Mouse (Mus musculus) forebrain, postnatal 0 days (tissue): ENCODE results near the gene Auh. TPM values are rescaled to one million over a fixed set of nuclear protein-coding genes. Genes with fewer than 3 reads are reported as not detected.

Source experiments
- ATAC-seq: fragments of 200-750 bp; cut with Nextera tagmentation; 2 replicates; pipeline ENCODE4 v1.8.0; 2017; ENCODE audit warnings: mild to moderate bottlenecking, moderate library complexity
- DNase-seq: peaks from one replicate; pipeline ENCODE4 v3.0.0-alpha.2; 2015
- H3K27ac ChIP-seq: fragments of 300-500 bp; sonication (generic); 2 replicates; pipeline ENCODE4 v1.5.1; 2014; ENCODE audit warnings: low read depth, mild to moderate bottlenecking, antibody characterized with exemption, low read length, moderate library complexity, mixed read lengths
- H3K27me3 ChIP-seq: fragments of 300-500 bp; sonication (generic); 2 replicates; pipeline ENCODE4 v1.6.1; 2014; ENCODE audit warnings: mild to moderate bottlenecking, low read length, mixed read lengths; ENCODE audit not compliant: insufficient read depth
- H3K36me3 ChIP-seq: fragments of 300-500 bp; sonication (generic); 2 replicates; pipeline ENCODE4 v1.6.1; 2014; ENCODE audit warnings: mild to moderate bottlenecking, moderate library complexity; ENCODE audit not compliant: insufficient read depth
- H3K4me1 ChIP-seq: fragments of 300-500 bp; sonication (generic); 2 replicates; pipeline ENCODE4 v1.6.1; 2014; ENCODE audit warnings: antibody characterized with exemption; ENCODE audit not compliant: insufficient read depth
- H3K4me2 ChIP-seq: fragments of 300-500 bp; sonication (generic); 2 replicates; pipeline ENCODE4 v1.6.1; 2014; ENCODE audit warnings: low read depth, mild to moderate bottlenecking, moderate library complexity
- H3K4me3 ChIP-seq: fragments of 300-500 bp; sonication (generic); 2 replicates; pipeline ENCODE4 v1.5.1; 2014; ENCODE audit warnings: low read depth, low read length, mixed read lengths
- H3K9ac ChIP-seq: fragments of 300-500 bp; sonication (generic); 2 replicates; pipeline ENCODE4 v1.6.1; 2014; ENCODE audit warnings: mild to moderate bottlenecking
- H3K9me3 ChIP-seq: fragments of 300-500 bp; sonication (generic); 2 replicates; pipeline ENCODE4 v1.6.1; 2016; ENCODE audit warnings: low read length
- CTCF ChIP-seq: sonication (generic); IDR thresholded peaks from 2 replicates; pipeline ENCODE4 v1.5.1; 2016; ENCODE audit warnings: antibody characterized with exemption, control low read depth, low read depth
- WGBS: fragments of 180-500 bp; shearing (Covaris S2); extraction: QIAGEN DNeasy Blood & Tissue Kit; methylation state at CpG from one replicate; pipeline ENCODE4 v1.1.7; 2014; 5-methylcytosine and 5-hydroxymethylcytosine counted together
- polyA plus RNA-seq: library from polyadenylated mRNA; unstranded; fragments of >200 nt; fragmentation: Nextera tagmentation; extraction: Ambion mirVana; gene quantifications from 2 replicates; pipeline ENCODE4 v1.2.1, GENCODE M21; 2015
- total RNA-seq: library from RNA; depleted of rRNA; stranded (reverse); fragments of >200 nt; gene quantifications from 2 replicates; pipeline ENCODE4 v1.2.3, GENCODE M21; 2014

Gene Auh
- total and polyA plus RNA-seq, 2 experiments from 2014 or later, result 50.3 to 58.7 TPM

DNA sequence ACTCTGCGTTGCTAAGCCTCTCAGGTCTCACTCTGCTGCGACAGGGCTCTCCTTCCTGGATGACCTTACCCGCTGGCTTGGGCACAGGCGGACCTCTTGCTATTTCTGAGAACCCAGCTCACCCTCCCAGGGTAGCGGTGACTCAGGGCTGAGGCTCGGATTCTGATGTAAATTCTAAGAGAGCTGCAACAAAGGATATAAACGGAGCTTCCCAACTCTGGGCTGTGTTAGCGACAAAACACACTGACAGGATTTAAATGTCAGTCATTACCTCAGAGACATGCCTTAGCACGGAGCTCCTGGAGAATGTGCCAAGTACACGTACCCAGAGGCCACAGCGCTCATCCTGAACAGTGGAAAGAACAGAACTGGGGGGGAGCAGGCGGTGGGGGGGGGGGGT is 49.6 kb downstream of the Auh start:
- Histone ChIP-seq H3K4me1 (peaks cover 16% of the 10 kb centered on the region; the same call in 1 of the 2 replicates), H3K4me3 (no peak overlapping the region), H3K36me3 (no peaks in the 10 kb centered on the region), H3K27me3 (no peaks in the 10 kb centered on the region), H3K9me3 (no peaks in the 10 kb centered on the region), H3K9ac (0 out of 2 replicates have a peak overlapping the region, but pooled peaks have one; percentile 14), H3K4me2 (no peak overlapping the region), H3K27ac (no peak overlapping the region)
- DNase-seq (peak; percentile 48), ATAC-seq (peak; percentile 79)
- 16% methylated on average over 12 of the region's 12 CpGs for WGBS
- TF ChIP-seq CTCF, result no peak

DNA sequence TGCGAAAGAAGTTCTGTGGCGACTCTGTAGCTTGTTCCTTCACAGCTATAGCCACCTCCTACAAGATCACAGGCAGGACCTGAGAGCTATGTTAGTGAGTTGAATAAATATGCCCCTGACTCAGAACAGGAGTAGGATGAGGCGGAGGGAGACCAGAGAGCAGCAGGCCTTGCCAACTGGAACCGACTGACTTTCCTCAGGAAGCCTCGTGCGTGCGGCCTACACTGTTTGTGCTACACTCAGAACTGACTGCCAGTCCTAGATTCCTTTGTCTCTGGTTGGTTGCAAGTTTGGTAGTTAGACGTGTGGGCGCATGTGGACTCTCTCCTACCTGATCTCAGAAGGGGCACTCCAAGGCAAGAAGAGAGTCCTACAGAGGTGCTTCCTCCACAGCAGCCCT is 50.2 kb downstream of the Auh start:
- WGBS, result 68% methylated on average over 9 of the region's 9 CpGs
- Histone ChIP-seq H3K4me1 (peaks cover 17% of the 10 kb centered on the region; the same call in 1 of the 2 replicates), H3K4me2 (no peak overlapping the region), H3K9ac (no peak overlapping the region), H3K4me3 (no peak overlapping the region), H3K9me3 (no peaks in the 10 kb centered on the region), H3K36me3 (no peaks in the 10 kb centered on the region), H3K27me3 (no peaks in the 10 kb centered on the region), H3K27ac (no peak overlapping the region)
- no peak for TF ChIP-seq CTCF
- DNase-seq, result no peak
- ATAC-seq, result no peak

DNA sequence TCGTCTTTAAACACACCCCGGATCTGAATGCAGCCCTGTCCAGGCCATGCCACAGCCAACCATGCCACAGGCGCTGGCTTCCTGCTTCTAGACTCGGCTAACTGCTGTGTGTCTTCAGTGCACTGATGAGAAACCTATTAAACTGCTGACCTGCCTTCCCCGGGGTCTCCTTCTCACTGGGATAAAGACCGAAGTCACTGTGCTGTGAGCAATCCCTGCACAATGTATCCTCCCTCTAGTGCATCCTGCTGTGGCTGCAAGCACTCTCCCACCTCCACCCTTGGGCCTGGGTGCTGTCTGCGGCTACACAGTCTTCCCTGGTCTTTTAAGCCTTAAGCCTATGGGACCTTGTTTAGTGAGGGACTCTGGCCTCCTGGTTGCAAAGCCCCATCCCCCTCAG is 50.7 kb downstream of the Auh start:
- H3K4me1 ChIP-seq, result peaks cover 17% of the 10 kb centered on the region; the same call in 1 of the 2 replicates
- no peaks in the 10 kb centered on the region for H3K27me3 ChIP-seq
- no peak for DNase-seq
- H3K4me3 ChIP-seq, result no peak overlapping the region
- no peak for ATAC-seq
- no peak overlapping the region for H3K4me2 ChIP-seq
- no peak overlapping the region for H3K9ac ChIP-seq
- no peak for TF ChIP-seq CTCF
- no peak overlapping the region for H3K27ac ChIP-seq
- no peaks in the 10 kb centered on the region for H3K9me3 ChIP-seq
- no peaks in the 10 kb centered on the region for H3K36me3 ChIP-seq
- WGBS, result 65% methylated on average over 7 of the region's 7 CpGs

DNA sequence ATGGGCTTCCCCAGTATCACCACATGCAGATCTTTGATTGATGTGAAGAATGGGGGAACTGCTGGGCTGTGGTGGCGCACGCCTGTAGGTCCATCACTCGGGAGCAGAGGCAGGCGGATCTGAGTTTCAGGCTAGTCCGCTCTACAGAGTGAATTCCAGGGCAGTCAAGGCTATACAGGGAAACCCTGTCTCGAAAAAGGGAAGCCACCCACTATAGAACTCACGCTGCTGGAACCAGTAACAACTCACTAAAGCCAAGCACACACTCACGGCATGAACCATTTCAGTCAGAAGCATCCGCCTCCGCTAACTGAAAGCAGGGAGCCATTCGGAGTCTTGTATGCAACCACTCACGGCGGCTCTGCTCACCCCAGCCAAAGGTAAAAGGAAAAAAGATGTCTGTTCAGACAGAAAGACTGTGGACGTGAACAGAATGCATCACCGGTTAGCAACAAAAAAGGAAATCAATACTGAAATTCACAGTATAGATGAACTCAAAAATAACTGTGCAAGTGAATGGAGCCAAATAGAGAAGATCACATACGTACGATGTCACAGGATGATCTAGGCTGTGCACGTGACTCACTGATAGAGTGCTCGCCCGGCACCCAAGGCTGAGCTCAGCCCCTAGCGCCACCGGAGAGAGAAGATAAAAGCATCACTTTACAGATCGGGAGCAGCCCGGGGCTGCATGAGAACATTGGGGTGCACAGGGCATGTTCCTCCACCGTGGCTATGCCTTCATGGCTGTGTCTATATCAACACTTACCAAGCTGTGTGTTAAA is 53.7 kb downstream of the Auh start:
- ATAC-seq (peak; percentile 70), DNase-seq (no peak)
- no peak overlapping the region for H3K27ac ChIP-seq
- H3K4me3 ChIP-seq, result no peak overlapping the region
- H3K27me3 ChIP-seq, result no peaks in the 10 kb centered on the region
- H3K4me1 ChIP-seq, result peaks cover 17% of the 10 kb centered on the region; the same call in 1 of the 2 replicates
- 59% methylated on average over 25 of the region's 25 CpGs for WGBS
- no peaks in the 10 kb centered on the region for H3K9me3 ChIP-seq
- no peak overlapping the region for H3K4me2 ChIP-seq
- TF ChIP-seq CTCF, result no peak
- no peak overlapping the region for H3K9ac ChIP-seq
- H3K36me3 ChIP-seq, result no peaks in the 10 kb centered on the region

DNA sequence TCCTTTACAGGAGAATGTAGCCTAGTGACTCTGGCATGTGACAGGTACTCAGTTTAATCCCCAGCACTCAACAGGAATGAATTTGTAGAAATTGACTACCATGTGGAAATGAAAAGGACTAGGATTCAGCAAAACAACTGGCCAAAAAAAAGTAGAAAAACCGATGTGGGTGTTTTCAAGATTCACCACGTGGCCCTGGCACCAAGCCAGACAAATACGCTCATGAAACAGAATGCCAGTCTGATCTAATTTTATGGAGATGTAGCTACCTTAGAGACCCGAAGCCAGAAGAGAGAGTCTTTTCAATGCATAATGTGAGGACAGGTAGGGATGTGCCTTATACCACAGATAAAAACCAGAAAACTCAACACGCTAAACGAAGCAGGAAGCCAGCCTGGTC is 54.4 kb downstream of the Auh start:
- H3K36me3 ChIP-seq, result no peaks in the 10 kb centered on the region
- H3K9me3 ChIP-seq, result no peaks in the 10 kb centered on the region
- H3K4me2 ChIP-seq, result no peak overlapping the region
- ATAC-seq, result no peak
- no peak overlapping the region for H3K4me3 ChIP-seq
- H3K4me1 ChIP-seq, result peaks cover 13% of the 10 kb centered on the region; the same call in 1 of the 2 replicates
- H3K27ac ChIP-seq, result no peak overlapping the region
- 34% methylated on average over 6 of the region's 6 CpGs for WGBS
- TF ChIP-seq CTCF, result no peak
- H3K9ac ChIP-seq, result no peak overlapping the region
- peak; percentile 56 for DNase-seq
- no peaks in the 10 kb centered on the region for H3K27me3 ChIP-seq

DNA sequence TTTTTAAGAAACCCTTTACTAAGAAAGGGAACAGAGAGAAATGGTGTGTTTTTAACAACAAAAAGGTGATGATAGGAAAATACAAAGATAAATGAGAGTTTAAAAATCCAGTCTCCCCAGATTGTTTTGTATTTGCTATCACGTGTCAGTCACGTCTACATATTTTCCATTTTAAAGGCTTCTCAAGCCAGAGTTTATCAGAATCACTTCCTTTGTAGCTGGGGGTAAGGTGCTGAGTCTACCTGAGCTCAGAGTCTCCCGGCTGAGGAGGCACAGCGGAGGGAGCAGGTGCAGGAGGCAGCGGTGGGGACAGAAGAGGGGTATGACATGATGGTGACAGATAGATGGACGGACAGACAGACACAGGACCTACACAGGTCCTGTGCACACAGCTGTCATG is 55.1 kb downstream of the Auh start:
- Histone ChIP-seq H3K4me2 (no peak overlapping the region), H3K27me3 (no peaks in the 10 kb centered on the region), H3K4me3 (no peak overlapping the region), H3K9me3 (no peaks in the 10 kb centered on the region), H3K27ac (no peak overlapping the region), H3K9ac (no peak overlapping the region), H3K36me3 (no peaks in the 10 kb centered on the region), H3K4me1 (0 out of 2 replicates have a peak, but pooled peaks cover 9% of the 10 kb centered on the region)
- 92% methylated on average over 6 of the region's 6 CpGs for WGBS
- no peak for TF ChIP-seq CTCF
- no peak for ATAC-seq
- no peak for DNase-seq

DNA sequence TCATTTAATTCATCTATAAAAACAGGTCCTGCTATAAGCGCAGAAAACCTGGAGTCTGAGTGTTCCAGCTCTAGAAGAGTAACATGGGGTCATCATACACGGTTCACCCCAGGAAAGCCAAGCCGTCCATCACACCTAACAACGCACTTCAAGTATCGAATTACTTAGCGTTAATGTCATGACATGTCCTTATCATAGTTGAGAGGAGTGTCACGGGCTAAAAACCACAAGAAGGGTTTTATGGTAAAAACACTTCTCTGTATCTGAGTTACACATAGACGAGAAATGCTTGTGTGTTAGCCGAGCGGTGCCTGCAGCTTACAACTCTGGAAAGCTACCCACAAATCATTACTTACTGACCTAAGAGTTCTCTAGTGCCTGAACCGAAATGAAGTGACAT is 55.6 kb downstream of the Auh start:
- ATAC-seq, result no peak
- no peak overlapping the region for H3K9ac ChIP-seq
- 89% methylated on average over 11 of the region's 11 CpGs for WGBS

More for the DNA sequence above, 55.6 kb downstream of the Auh start:
- no peak overlapping the region for H3K27ac ChIP-seq
- no peak overlapping the region for H3K4me3 ChIP-seq
- 0 out of 2 replicates have a peak, but pooled peaks cover 9% of the 10 kb centered on the region for H3K4me1 ChIP-seq
- no peak overlapping the region for H3K4me2 ChIP-seq
- no peak for DNase-seq
- H3K9me3 ChIP-seq, result no peaks in the 10 kb centered on the region
- no peaks in the 10 kb centered on the region for H3K27me3 ChIP-seq
- TF ChIP-seq CTCF, result no peak
- no peaks in the 10 kb centered on the region for H3K36me3 ChIP-seq
